Mouse (Mus musculus) cerebellum, adult (tissue): ENCODE results near the gene Trappc4.
"Not testable (repeated sequence)": the region's sequence is repeated elsewhere in the genome, so short reads cannot be mapped to it uniquely, and the experiment has no call there.

Experiments
- ATAC-seq: cut with Nextera tagmentation; 2 replicates; pipeline ENCODE4 v1.9.2; 2017; ENCODE audit warnings: mild to moderate bottlenecking, moderate library complexity, mixed read lengths; ENCODE audit not compliant: insufficient number of reproducible peaks, low FRiP score, low TSS enrichment

The Trappc4 gene

GRCm38 (mm10) chr9:44364480-44364879, 42.9 kb downstream of the Trappc4 start:
- ATAC-seq, result no peak

GRCm38 (mm10) chr9:44361931-44362330, 45.5 kb downstream of the Trappc4 start:
- not testable (repeated sequence) for ATAC-seq

GRCm38 (mm10) chr9:44361190-44361917, 46.0 kb downstream of the Trappc4 start, which contains the start of gene Vps11:
Vps11 (minus strand) TSS chr9:44361670.
- ATAC-seq, result peak; percentile 70; the same call in 1 of the 2 replicates

GRCm38 (mm10) chr9:44357207-44357606, 50.2 kb downstream of the Trappc4 start:
- ATAC-seq, result no peak
